Mouse (Mus musculus) embryonic fibroblast, embryonic 13.5 days (primary cell): Measurements from ENCODE around the gene Cyp2w1. TPM values are rescaled to one million over a fixed set of nuclear protein-coding genes. Genes with fewer than 3 reads are reported as not detected.

Experiments used
- H3K27ac ChIP-seq: 2 replicates; pipeline ENCODE4 v1.5.1; 2012; ENCODE audit warnings: low read length, control low read depth, inconsistent platforms; ENCODE audit not compliant: insufficient read depth
- H3K4me1 ChIP-seq: 2 replicates; pipeline ENCODE4 v1.6.1; 2011; ENCODE audit warnings: low read length; ENCODE audit not compliant: control insufficient read depth, insufficient read depth
- H3K4me3 ChIP-seq: 2 replicates; pipeline ENCODE4 v1.5.1; 2011; ENCODE audit warnings: mild to moderate bottlenecking, control low read depth, low read length; ENCODE audit not compliant: insufficient read depth
- CTCF ChIP-seq: IDR thresholded peaks from 2 replicates; pipeline ENCODE4 v1.5.1; 2011; ENCODE audit warnings: mild to moderate bottlenecking, control low read depth, low read length, moderate library complexity, borderline replicate concordance; ENCODE audit not compliant: insufficient read depth
- POLR2A ChIP-seq: IDR thresholded peaks from 2 replicates; pipeline ENCODE4 v1.6.1; 2011; ENCODE audit warnings: low read depth, mild to moderate bottlenecking, control low read depth, low read length, moderate library complexity
- polyA plus RNA-seq: library from polyadenylated mRNA; stranded (reverse); fragments of >200 nt; gene quantifications from 2 replicates; pipeline ENCODE4 v1.2.4, GENCODE M21; 2011; ENCODE audit warnings: low read depth; ENCODE audit not compliant: missing spikeins, insufficient read length

Gene Cyp2w1
- polyA plus RNA-seq, 1 experiment = not detected

- H3K4me1 ChIP-seq = no peaks in the 10 kb centered on the region
- H3K27ac ChIP-seq = no peak overlapping the region
- TF ChIP-seq CTCF (no peak), POLR2A (no peak)
- no peak overlapping the region for H3K4me3 ChIP-seq
Observed at GRCm38 (mm10) chr5:139321331-139321730, 31.1 kb upstream of the Cyp2w1 start.

- no peak overlapping the region for H3K27ac ChIP-seq
- TF ChIP-seq POLR2A = no peak
- no peak for TF ChIP-seq CTCF
- H3K4me3 ChIP-seq = no peak overlapping the region
Observed at GRCm38 (mm10) chr5:139323260-139323924, 29.0 kb upstream of the Cyp2w1 start.

GRCm38 (mm10) chr5:139324045-139324491 is 28.3 kb upstream of the Cyp2w1 start:
- Histone ChIP-seq H3K27ac (no peak overlapping the region), H3K4me3 (no peak overlapping the region), H3K4me1 (no peaks in the 10 kb centered on the region)
- no peak for TF ChIP-seq CTCF
- no peak for TF ChIP-seq POLR2A

More at GRCm38 (mm10) chr5:139323260-139323924, 29.0 kb upstream of the Cyp2w1 start:
- no peaks in the 10 kb centered on the region for H3K4me1 ChIP-seq

- Histone ChIP-seq H3K4me3 (peak overlapping the region; percentile 25; the same call in 1 of the 2 replicates), H3K27ac (no peak overlapping the region), H3K4me1 (no peaks in the 10 kb centered on the region)
- TF ChIP-seq POLR2A (no peak), CTCF (no peak)
Observed at GRCm38 (mm10) chr5:139324691-139325394, 27.6 kb upstream of the Cyp2w1 start.

- Histone ChIP-seq H3K4me3 (peak within 1 kb of the TSS; percentile 25; the same call in 1 of the 2 replicates), H3K27ac (no peak within 1 kb of the TSS), H3K4me1 (no peaks in the 10 kb centered on the region)
- TF ChIP-seq POLR2A (no peak), CTCF (peak; percentile 2; the same call in 1 of the 2 replicates)
Observed at GRCm38 (mm10) chr5:139325395-139325966, 26.9 kb upstream of the Cyp2w1 start, which contains the start of gene Adap1. Gene Adap1, minus strand, starts transcription at chr5:139325622.

DNA sequence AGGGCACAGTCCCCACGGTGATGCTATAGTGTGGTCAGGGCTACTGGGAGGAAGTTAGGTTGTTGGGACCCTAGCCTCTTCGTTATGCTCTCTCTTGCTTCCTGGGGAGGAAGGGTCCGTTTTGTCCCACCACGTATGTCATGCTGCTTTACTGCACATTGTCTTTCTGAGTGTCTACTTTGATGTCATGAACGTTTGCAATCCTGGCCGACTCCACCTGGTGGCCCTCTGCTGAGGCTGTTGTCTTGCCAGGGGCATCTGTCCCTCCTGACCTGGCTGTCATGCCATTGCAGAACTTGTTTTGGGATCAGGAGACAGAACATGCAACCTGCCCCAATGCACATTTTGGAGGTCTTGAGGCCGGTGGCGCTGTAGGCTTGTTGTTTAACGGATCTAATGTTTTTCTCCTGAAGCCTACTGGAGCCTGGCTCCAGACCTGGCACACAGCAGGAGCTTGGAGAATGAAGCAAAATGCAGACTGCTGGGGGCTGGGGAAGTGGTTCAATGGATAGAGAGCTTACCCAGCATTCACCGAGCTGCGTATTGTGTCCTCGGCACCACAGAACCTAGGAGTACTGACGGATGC is 26.2 kb upstream of the Cyp2w1 start:
- no peak overlapping the region for H3K4me3 ChIP-seq
- no peak for TF ChIP-seq CTCF
- no peak for TF ChIP-seq POLR2A
- H3K27ac ChIP-seq = no peak overlapping the region
- H3K4me1 ChIP-seq = no peaks in the 10 kb centered on the region

- H3K4me1 ChIP-seq = no peaks in the 10 kb centered on the region
- no peak overlapping the region for H3K27ac ChIP-seq
- TF ChIP-seq CTCF (no peak), POLR2A (no peak)
- no peak overlapping the region for H3K4me3 ChIP-seq
Observed at GRCm38 (mm10) chr5:139326986-139327633, 25.3 kb upstream of the Cyp2w1 start.

GRCm38 (mm10) chr5:139327634-139328020 is 24.8 kb upstream of the Cyp2w1 start:
- Histone ChIP-seq H3K4me3 (no peak overlapping the region), H3K27ac (no peak overlapping the region), H3K4me1 (no peaks in the 10 kb centered on the region)
- TF ChIP-seq POLR2A (no peak), CTCF (no peak)

GRCm38 (mm10) chr5:139330766-139331165 is 21.7 kb upstream of the Cyp2w1 start:
- no peak overlapping the region for H3K4me3 ChIP-seq

GRCm38 (mm10) chr5:139331742-139332141 is 20.7 kb upstream of the Cyp2w1 start:
- Histone ChIP-seq H3K4me3 (no peak overlapping the region), H3K27ac (no peak overlapping the region), H3K4me1 (no peaks in the 10 kb centered on the region)
- TF ChIP-seq CTCF (peak; percentile 90; the same call in 1 of the 2 replicates), POLR2A (no peak)

More at GRCm38 (mm10) chr5:139330766-139331165, 21.7 kb upstream of the Cyp2w1 start:
- TF ChIP-seq POLR2A (no peak), CTCF (no peak)
- Histone ChIP-seq H3K27ac (no peak overlapping the region), H3K4me1 (no peaks in the 10 kb centered on the region)
